Mouse (Mus musculus) spleen, adult 18-20 months (tissue): Measurements from ENCODE around the gene Susd6.

Experiments used
- DNase-seq, 2 experiments: peaks; one replicate each; pipeline ENCODE4 v3.0.0; 2022; ENCODE audit warnings: mixed read lengths in 2 of 2

Gene Susd6

DNA sequence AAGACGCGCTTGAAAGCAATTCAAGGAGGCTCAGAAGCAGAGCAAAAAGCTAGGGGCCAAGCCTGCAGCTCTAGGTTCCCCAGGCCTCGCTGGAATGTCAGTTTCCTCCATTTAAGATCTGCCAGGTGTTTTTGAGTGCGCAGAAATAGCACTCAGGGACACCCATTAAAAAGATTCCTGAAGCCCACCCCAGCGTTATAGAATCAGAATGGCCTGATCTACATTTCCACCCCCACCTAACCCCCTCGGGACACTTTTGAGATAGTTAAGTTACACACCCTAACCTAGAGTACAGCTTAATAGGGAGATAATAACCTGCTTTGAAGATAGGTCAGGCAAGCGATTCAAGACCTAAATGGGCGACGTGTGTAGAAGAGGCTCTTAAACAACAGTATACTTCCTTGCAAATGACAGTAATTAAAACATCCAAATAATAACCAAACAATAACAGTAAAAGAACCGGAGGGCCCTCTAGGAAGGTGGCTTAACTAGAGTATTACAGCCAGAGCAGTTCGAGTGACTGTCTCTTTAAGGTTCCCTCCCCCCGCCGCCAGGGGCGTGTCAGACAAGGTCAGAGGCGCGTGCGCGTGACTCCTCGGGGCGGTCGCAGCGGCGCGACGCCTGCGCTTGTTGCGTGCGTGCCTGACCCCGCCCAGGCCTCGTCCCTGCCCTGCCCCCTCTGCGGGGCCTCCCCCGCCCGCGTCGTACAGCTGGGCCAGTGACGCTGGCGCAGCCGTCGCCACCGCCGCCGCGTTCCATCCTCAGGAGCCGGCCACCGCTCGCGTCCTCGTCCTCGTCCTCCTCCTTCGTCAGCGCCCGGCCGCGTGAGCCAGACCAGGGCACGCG lies at the start of gene Susd6:
TSS of gene Susd6 (plus strand) at position 662 of the 846 bp plus-strand sequence.
- peak; percentile 98 to 99 for DNase-seq

DNA sequence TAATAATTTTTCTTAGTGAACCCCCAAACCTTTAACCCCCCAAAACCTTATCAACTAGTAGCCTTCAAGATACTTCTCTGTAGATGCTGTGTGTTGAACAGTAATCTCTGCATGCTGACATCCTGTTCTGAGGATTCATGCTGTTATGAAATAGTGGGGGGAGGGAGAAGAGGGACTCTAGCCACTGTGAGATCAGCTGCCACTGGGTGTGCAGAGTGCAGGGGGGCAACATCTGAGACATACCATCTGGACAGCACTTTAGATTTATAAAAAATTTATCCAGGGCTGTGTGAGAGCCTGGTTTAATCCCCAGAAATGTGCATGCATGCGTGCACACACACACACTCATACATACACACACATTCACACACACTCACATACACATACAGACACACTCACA lies 45.7 kb upstream of the Susd6 start:
- DNase-seq, result no peak

GRCm38 (mm10) chr12:80746031-80746813 lies 44.1 kb upstream of the Susd6 start:
- DNase-seq, result no peak

- DNase-seq, result no peak
Measured at GRCm38 (mm10) chr12:80751556-80751955, 38.8 kb upstream of the Susd6 start.

- DNase-seq, result peak in 1 of 2 experiments; percentile 7
Measured at GRCm38 (mm10) chr12:80757751-80758558, 32.4 kb upstream of the Susd6 start.

DNA sequence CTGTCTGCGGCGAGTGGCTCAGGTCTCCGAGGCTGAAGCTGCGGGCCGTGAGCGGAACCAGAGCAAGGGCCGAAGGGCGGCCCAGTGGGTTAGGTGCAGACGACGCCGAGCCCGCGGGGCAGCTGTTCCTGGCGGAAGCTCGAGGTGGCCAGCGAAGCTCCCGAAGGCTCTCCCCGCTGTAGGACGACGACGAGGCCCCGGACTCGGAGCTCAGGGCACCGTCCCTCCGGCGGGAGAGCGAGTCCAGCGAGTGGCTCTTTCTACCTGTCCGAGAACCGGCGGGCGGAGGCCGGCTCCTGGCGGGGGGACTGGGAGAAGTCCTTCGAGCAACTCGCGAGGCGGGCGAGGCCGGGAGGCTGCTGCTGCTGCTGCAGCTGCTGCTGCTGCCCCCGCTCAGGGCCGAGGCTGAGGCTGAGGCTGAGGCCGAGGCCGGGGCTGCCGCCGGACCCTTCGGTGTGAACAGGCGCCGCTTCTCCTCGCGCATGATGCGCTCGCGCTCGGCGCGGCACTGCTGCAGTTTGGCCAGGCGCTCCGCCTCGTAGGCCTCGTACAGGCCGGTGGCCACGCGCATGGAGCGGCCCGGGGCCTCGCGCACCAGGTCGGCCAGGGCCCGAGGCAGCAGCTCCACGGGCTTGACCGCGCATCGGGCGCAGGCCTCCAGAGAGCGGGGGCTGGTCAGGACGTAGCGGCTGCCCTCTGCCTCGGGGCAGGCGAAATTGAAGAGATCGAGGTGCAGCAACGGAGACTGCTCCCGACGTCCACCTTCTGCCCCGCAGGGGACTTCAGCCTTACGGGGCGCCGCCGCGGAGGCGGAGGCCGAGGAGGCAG lies 31.5 kb upstream of the Susd6 start:
- peak in 1 of 2 experiments; percentile 28 for DNase-seq

DNA sequence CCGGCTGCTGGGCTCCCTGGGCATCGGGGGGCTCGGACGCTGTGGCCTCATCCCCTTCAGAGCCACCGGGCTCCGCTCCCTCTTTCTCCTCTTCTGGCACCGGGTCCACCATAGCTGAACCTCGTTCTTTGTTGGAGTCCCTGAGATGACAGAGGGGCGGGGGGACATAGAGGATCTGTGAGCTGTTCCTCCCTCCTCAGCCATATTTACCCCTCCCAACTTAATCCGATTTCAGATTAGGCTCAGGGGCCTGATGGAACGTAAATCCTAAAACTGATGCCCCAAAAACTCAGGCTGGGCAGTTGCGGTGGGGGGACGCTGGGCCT lies 31.0 kb upstream of the Susd6 start:
- DNase-seq, result no peak

DNA sequence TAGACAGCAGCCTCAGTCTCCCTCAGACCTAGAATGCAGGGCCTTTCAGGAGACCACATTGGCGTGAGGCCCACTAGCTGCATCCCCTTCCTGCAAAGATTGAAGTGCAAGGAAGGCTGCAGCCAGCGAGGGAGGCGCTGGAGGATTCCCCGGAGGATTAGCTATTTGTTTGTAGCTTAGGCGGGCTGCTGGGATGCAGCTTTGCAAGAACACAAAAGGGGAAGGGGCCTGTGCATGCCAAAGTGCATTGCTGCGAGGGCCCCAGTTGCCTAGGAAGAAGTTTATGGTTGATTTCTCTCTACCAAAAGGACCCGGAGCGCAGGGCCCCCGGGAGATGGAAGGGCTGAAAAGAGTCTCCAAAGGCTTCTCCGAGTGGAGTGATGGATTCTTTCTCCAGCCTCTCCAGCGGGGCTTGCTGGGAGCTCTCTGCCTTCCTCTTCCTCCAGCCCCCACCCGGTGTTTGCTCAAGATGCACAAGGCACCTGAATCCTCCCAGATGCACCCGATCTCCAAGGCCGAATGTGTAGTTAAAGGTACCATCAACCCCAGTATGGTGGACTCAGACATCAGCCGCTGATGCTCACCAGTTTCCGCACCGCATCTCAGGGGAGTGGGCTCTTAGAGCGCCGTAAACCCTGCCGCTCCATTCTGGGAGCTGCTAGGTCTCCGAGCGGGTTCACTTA lies 30.5 kb upstream of the Susd6 start:
- DNase-seq, result no peak

- DNase-seq, result peak; percentile 33 to 74
Measured at GRCm38 (mm10) chr12:80760396-80760801, 29.9 kb upstream of the Susd6 start, which contains the start of gene Ccdc177. Ccdc177 (minus strand) TSS chr12:80760687.

DNA sequence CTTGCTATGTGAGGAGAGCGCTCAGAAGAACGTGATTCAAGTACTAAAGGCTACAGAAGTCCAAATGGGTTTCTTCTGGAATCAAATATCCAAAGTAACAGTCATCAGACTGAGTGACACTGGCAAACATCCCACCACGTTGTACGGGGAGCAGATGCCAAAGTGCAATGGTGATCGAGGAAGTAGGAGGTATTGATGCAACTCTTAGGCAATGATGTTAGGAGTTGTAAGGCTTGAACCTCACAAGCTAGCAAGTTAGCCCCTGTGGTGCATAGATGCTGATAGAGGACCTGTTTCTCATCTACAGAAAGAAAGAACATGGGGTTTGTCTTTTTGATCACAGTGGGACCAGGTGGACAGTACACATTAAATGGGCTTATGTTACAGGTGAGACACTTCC lies 27.3 kb upstream of the Susd6 start:
- no peak for DNase-seq

- DNase-seq, result no peak
Measured at GRCm38 (mm10) chr12:80764116-80764515, 26.2 kb upstream of the Susd6 start.

DNA sequence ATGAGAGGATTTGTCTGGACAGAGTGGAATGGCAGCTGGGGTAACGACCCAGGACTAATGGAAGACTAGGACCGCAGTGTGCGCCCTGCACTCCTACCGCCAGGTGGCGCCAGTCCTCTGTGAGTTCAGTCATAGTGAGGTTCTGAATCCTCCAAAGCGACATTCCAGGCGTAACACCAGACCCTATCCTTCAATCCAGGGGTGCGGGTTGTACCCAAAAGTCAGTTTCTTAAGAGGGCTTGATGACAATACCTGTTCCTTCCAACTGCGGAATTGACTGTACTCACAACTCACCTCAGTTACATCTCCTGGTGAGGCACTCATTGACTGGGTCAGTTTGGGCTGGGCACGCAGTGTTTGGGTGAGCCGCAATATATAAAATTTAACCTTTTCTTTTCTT lies 20.6 kb upstream of the Susd6 start:
- DNase-seq, result peak; percentile 32 to 71

GRCm38 (mm10) chr12:80774786-80775185 lies 15.5 kb upstream of the Susd6 start:
- no peak for DNase-seq

GRCm38 (mm10) chr12:80776046-80776634 lies 14.2 kb upstream of the Susd6 start:
- DNase-seq, result no peak

DNA sequence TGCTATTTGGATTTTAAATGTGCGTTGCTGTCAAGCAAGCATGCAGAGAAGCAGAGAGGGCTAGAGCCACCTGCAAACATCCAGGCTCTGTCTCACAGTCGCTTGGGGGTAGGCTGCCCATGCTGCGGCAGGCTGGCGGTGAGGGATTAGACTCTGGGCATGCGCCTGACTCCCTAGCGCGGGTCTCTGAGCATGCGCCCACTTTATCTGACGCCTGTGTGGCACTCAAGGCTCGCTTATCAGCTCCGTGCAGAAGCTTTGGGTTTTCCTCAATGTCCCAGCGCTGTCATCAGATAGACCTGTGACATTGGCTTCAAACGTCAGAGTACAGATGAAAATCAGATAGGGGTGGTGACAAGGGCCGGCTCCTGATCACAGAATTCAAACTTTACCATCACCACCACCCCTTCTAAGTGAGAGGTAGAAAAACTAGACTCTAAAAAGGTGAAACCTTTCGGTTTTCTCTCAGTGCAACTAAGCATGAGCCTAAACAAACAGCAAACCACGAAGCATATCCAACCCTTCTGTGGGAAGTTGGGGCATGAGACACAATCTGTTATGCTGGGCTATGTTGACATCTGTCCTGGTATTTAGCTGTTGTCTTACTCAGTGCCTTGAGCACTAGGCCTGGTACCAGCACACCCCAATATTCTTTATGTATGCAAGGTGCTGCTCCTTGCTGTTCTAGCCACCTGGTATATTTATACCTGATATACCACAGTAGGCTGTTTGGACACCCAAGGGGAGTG lies 11.9 kb upstream of the Susd6 start:
- no peak for DNase-seq

DNA sequence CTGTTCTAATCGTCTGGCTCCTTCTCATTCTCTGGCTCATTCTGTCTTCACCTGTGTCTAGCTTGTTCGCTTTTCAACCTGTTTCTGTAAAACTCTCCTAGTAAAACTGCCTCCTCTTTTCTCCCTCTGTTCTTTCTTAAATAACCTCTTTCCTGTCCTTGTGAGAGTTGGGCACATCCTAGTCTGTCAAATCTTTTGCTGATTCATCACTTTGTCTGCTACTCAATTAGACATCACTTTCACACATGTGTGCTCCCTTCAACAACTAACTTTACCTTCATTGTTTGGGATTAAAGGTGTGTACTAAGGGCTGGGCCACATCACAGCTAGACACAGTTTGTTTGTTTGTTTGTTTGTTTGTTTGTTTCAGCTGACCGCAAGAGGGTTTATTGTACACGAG lies 10.6 kb upstream of the Susd6 start:
- no peak for DNase-seq

DNA sequence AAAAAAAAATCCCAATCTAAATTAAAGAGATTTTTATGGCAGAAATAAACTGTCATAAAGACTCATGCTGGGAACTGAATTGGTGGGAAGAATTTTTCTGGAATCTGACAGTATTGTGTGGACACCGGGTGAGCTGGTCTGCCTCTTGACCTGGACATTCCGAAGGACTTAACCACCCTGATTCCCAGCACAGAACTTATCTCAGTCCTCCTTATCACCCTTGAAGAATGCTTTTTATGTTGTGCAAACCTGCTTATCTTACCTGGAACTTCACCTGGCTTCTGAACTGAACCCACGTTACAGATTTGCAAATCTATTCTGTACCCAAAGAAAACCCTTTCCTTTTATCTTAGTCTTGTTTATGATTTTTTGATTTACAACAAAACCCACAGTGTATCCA lies 8.1 kb upstream of the Susd6 start:
- DNase-seq, result no peak

GRCm38 (mm10) chr12:80782892-80783291 lies 7.4 kb upstream of the Susd6 start:
- no peak for DNase-seq

GRCm38 (mm10) chr12:80783889-80784288 lies 6.4 kb upstream of the Susd6 start:
- no peak for DNase-seq

- no peak for DNase-seq
Measured at GRCm38 (mm10) chr12:80785005-80785404, 5.3 kb upstream of the Susd6 start.
